Mouse (Mus musculus) cortical plate, adult 2 months (tissue): Measurements from ENCODE around the gene Fam178b. TPM values are rescaled to one million over a fixed set of nuclear protein-coding genes. Genes with fewer than 3 reads are reported as not detected.

ENCODE experiments used
- H3K27ac ChIP-seq: fragments of 200-500 bp; 2 replicates; pipeline ENCODE4 v1.5.1; 2012; ENCODE audit warnings: low read length, control low read depth, inconsistent platforms; ENCODE audit not compliant: insufficient read depth
- H3K4me1 ChIP-seq: fragments of 200-500 bp; 2 replicates; pipeline ENCODE4 v1.6.1; 2011; ENCODE audit warnings: low read length; ENCODE audit not compliant: control insufficient read depth, insufficient read depth
- H3K4me3 ChIP-seq: fragments of 200-500 bp; 2 replicates; pipeline ENCODE4 v1.5.1; 2011; ENCODE audit warnings: mild to moderate bottlenecking, low read length, control low read depth; ENCODE audit not compliant: insufficient read depth
- CTCF ChIP-seq: fragments of 200-500 bp; IDR thresholded peaks from 2 replicates; pipeline ENCODE4 v1.5.1; 2011; ENCODE audit warnings: mild to moderate bottlenecking, control low read depth, low read length; ENCODE audit not compliant: insufficient read depth; ENCODE audit errors: extremely low read depth
- POLR2A ChIP-seq: fragments of 200-500 bp; IDR thresholded peaks from 2 replicates; pipeline ENCODE4 v1.6.1; 2011; ENCODE audit warnings: mild to moderate bottlenecking, low read length, control low read depth; ENCODE audit not compliant: insufficient read depth; ENCODE audit errors: extremely low read depth
- polyA plus RNA-seq: library from polyadenylated mRNA; depleted of rRNA; stranded (reverse); fragments of >200 nt; gene quantifications from 2 replicates; pipeline ENCODE4 v1.2.3, GENCODE M21; 2012

Gene Fam178b
- polyA plus RNA-seq, 1 experiment: 1.3 TPM

DNA sequence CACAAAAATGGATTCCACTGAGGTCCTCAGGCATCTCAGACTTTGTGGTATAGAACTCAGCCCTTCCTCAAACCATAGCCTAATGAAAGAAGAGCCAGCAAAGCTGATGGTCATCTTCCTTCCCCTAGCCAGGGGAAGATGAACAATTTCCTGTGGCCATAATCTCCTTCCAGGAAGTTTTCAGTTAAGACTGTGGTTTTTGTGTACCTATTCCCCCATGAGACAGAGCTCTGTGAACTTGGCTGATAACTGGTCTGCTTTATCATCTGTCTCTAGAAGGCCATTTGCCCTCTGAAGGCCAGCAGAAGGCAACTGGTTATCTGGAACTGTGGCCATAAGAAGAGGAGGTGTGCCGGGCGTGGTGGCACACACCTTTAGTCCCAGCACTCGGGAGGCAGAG, 26.8 kb downstream of the Fam178b start:
- Histone ChIP-seq H3K4me3 (no peak overlapping the region), H3K27ac (no peak overlapping the region), H3K4me1 (no peaks in the 10 kb centered on the region)
- TF ChIP-seq CTCF (no peak), POLR2A (no peak)

DNA sequence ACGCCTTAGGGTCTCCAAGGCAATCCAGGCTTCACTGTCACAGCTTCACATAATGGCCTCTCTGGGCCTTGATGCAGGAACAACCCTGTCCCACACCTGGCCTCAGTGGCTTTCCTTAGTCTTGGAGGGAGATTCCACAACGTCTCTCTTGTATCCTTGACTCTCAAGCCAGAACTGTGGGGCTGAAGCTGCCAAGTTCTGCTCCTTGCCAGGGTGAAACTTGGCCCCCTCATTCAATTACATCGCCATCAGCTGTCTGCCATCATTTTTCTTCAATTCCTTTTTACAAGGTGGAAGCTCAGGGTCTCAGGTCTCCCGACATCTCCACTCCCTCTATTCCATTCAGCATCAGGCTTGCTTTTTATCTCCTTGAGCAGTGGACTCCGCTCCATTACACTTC, 27.9 kb downstream of the Fam178b start:
- H3K4me1 ChIP-seq: no peaks in the 10 kb centered on the region
- H3K4me3 ChIP-seq: no peak overlapping the region
- TF ChIP-seq POLR2A (no peak), CTCF (no peak)
- H3K27ac ChIP-seq: no peak overlapping the region

GRCm38 (mm10) chr1:36647631-36648030, 35.4 kb downstream of the Fam178b start:
- H3K4me3 ChIP-seq: no peak overlapping the region

GRCm38 (mm10) chr1:36646285-36646684, 36.7 kb downstream of the Fam178b start:
- H3K27ac ChIP-seq: no peak overlapping the region
- no peaks in the 10 kb centered on the region for H3K4me1 ChIP-seq
- H3K4me3 ChIP-seq: no peak overlapping the region
- TF ChIP-seq POLR2A (no peak), CTCF (no peak)

More at GRCm38 (mm10) chr1:36647631-36648030, 35.4 kb downstream of the Fam178b start:
- H3K27ac ChIP-seq: no peak overlapping the region
- no peaks in the 10 kb centered on the region for H3K4me1 ChIP-seq
- TF ChIP-seq CTCF (no peak), POLR2A (no peak)

GRCm38 (mm10) chr1:36644615-36645007, 38.4 kb downstream of the Fam178b start:
- H3K4me1 ChIP-seq: no peaks in the 10 kb centered on the region
- no peak for TF ChIP-seq CTCF
- no peak for TF ChIP-seq POLR2A
- no peak overlapping the region for H3K27ac ChIP-seq
- no peak overlapping the region for H3K4me3 ChIP-seq

DNA sequence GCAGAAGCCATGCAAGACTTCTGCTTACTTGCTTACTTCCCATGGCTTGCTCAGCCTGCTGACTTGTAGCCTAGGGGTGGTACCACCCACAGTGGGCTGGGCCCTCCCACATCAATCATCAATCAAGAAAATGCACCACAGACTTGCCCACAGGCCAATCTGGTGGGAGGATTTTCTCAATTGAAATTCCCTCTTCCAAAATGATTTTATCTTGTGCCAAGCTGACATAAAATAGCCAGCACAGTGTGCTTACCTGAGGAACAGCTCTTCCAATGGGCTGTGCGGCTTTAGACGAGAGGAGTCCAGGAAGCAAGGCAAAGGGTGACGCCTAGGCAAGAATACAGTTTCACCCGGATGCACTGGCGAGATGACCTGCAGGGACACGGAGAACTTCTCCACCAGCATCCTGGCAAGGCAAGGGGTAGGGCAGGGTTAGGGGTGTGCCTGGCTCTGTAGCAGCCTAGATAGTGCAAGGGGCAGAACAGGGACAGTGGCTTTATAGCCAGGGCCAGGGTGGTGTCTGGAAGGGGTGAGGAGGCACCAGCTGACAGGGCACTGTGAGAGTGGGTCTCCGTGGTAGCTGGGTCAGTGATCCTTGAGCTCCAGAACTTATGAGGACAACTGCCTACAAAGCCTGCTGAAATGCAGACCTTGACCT, 38.9 kb downstream of the Fam178b start:
- Histone ChIP-seq H3K27ac (no peak overlapping the region), H3K4me1 (no peaks in the 10 kb centered on the region), H3K4me3 (no peak overlapping the region)
- TF ChIP-seq CTCF (no peak), POLR2A (no peak)

DNA sequence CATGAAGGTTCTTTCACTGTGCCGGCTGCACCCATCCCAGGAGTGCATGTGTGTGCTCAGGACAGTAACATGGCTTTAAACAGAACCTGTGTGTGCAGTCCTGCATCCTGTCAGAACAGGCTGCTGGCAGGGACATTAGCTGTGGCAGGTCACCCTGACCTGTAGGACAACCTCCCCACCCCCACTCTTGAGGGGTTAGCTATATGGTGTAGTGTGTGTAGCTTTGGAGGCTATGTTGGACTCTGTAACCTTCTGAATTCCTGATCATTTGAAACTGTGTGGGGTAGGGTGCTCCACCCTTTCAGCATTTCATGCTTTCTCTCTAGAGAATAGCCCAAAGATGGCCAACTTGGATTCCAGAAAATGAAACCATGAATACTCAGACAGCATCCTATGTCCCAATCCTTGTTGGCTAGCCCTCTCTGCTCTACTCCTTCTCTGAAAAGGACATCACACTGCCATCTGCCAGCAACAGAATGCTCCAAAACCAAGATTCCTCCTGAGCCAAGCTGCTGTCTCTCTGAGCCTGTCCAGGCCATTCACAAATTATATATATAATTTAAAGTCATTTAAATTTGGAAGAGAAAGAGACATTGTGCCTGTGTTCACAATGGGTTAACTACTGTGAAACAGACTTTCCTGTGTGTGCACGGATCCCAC, 47.0 kb downstream of the Fam178b start:
- Histone ChIP-seq H3K4me1 (no peaks in the 10 kb centered on the region), H3K4me3 (no peak overlapping the region), H3K27ac (no peak overlapping the region)
- TF ChIP-seq CTCF (no peak), POLR2A (no peak)

GRCm38 (mm10) chr1:36634940-36635339, 48.0 kb downstream of the Fam178b start:
- H3K4me3 ChIP-seq: no peak overlapping the region
- H3K27ac ChIP-seq: no peak overlapping the region
- TF ChIP-seq CTCF: peak; percentile 77
- TF ChIP-seq POLR2A: no peak
- H3K4me1 ChIP-seq: no peaks in the 10 kb centered on the region

GRCm38 (mm10) chr1:36633920-36634319, 49.1 kb downstream of the Fam178b start:
- no peaks in the 10 kb centered on the region for H3K4me1 ChIP-seq
- TF ChIP-seq CTCF: no peak
- TF ChIP-seq POLR2A: no peak
- peak overlapping the region; percentile 69; the same call in 1 of the 2 replicates for H3K27ac ChIP-seq
- no peak overlapping the region for H3K4me3 ChIP-seq

GRCm38 (mm10) chr1:36632846-36633245, 50.1 kb downstream of the Fam178b start:
- no peak overlapping the region for H3K4me3 ChIP-seq
- TF ChIP-seq POLR2A (no peak), CTCF (no peak)
- H3K4me1 ChIP-seq: no peaks in the 10 kb centered on the region; the same call in 1 of the 2 replicates
- no peak overlapping the region for H3K27ac ChIP-seq

- no peak overlapping the region for H3K4me3 ChIP-seq
- H3K27ac ChIP-seq: no peak overlapping the region
- no peak for TF ChIP-seq POLR2A
- TF ChIP-seq CTCF: no peak
- no peaks in the 10 kb centered on the region; the same call in 1 of the 2 replicates for H3K4me1 ChIP-seq
Measured at GRCm38 (mm10) chr1:36632090-36632489, 50.9 kb downstream of the Fam178b start.
